Mouse (Mus musculus) yolk sac, embryonic 10.5 days (tissue): ENCODE data around the gene Gjb5.

Experiments used
- DNase-seq: peaks from one replicate; pipeline ENCODE4 v3.0.0-alpha.2; 2017; ENCODE audit warnings: low spot score

Gene Gjb5

GRCm38 (mm10) chr4:127349560-127350300 lies 8.3 kb downstream of the Gjb5 start:
- no peak for DNase-seq

GRCm38 (mm10) chr4:127345000-127345399 lies 13.0 kb downstream of the Gjb5 start:
- no peak for DNase-seq

- DNase-seq, result no peak
Measured at GRCm38 (mm10) chr4:127341372-127341771, 16.6 kb downstream of the Gjb5 start.

GRCm38 (mm10) chr4:127337668-127338067 lies 20.3 kb downstream of the Gjb5 start:
- DNase-seq, result no peak

GRCm38 (mm10) chr4:127334870-127335504 lies 23.0 kb downstream of the Gjb5 start:
- DNase-seq, result no peak

GRCm38 (mm10) chr4:127331171-127331570 lies 26.8 kb downstream of the Gjb5 start:
- no peak for DNase-seq

- DNase-seq, result no peak
Measured at GRCm38 (mm10) chr4:127330181-127331100, 27.5 kb downstream of the Gjb5 start, which contains the start of gene Gjb3. Gjb3 (minus strand) TSS chr4:127330844.

- no peak for DNase-seq
Measured at GRCm38 (mm10) chr4:127329751-127330150, 28.2 kb downstream of the Gjb5 start.

GRCm38 (mm10) chr4:127329046-127329445 lies 28.9 kb downstream of the Gjb5 start:
- no peak for DNase-seq

GRCm38 (mm10) chr4:127328378-127328777 lies 29.6 kb downstream of the Gjb5 start:
- DNase-seq, result no peak

- no peak for DNase-seq
Measured at GRCm38 (mm10) chr4:127327749-127328148, 30.2 kb downstream of the Gjb5 start.

GRCm38 (mm10) chr4:127327258-127327657 lies 30.7 kb downstream of the Gjb5 start:
- DNase-seq, result no peak

GRCm38 (mm10) chr4:127325276-127325675 lies 32.7 kb downstream of the Gjb5 start:
- no peak for DNase-seq

GRCm38 (mm10) chr4:127324759-127325158 lies 33.2 kb downstream of the Gjb5 start:
- DNase-seq, result peak; percentile 57

GRCm38 (mm10) chr4:127324296-127324695 lies 33.7 kb downstream of the Gjb5 start:
- DNase-seq, result no peak

- DNase-seq, result no peak
Measured at GRCm38 (mm10) chr4:127323651-127324050, 34.3 kb downstream of the Gjb5 start.

- DNase-seq, result peak; percentile 41
Measured at GRCm38 (mm10) chr4:127319613-127320012, 38.4 kb downstream of the Gjb5 start.

GRCm38 (mm10) chr4:127317143-127317542 lies 40.8 kb downstream of the Gjb5 start:
- no peak for DNase-seq

GRCm38 (mm10) chr4:127315753-127316152 lies 42.2 kb downstream of the Gjb5 start:
- DNase-seq, result no peak

GRCm38 (mm10) chr4:127314585-127314984 lies 43.4 kb downstream of the Gjb5 start:
- DNase-seq, result no peak

GRCm38 (mm10) chr4:127313861-127314260 lies 44.1 kb downstream of the Gjb5 start, which contains the start of gene Gja4:
Gja4 (minus strand) TSS chr4:127314039.
- DNase-seq, result peak; percentile 72

- no peak for DNase-seq
Measured at GRCm38 (mm10) chr4:127312349-127312748, 45.6 kb downstream of the Gjb5 start.
